Mouse (Mus musculus): ENCODE data around the gene Slc41a2.

DNA sequence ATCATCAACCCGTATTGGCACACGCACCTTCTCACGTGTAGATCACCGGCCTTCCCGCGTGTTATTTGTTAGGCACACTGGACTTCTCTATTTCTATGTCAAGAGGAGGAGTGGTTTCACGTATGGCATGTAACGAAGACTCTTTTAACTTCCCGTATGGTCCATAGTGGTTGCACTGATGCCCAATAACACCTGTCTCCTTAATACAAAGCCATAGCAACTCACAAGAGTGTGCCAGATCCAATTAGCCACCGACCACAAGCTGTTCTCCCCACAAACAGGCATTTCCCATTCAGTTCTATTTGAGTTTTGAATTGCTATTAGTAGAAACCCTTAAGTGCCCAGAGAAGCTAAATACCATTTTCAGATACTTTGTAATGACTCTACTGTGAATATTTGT lies 117.5 kb downstream of the Slc41a2 start:
- TF ChIP-seq EP300 (IDR thresholded peaks at IDR 0.05; ENCODE audit: insufficient read depth, low read depth, low read length) (no peak), POLR2A (IDR thresholded peaks at IDR 0.05; ENCODE audit: insufficient read depth, low read depth, low read length) (no peak), CTCF (IDR thresholded peaks at IDR 0.05) (no peak)

All from heart, adult 2 months (tissue).